Mouse (Mus musculus) monocyte, adult 2 months (primary cell): ENCODE results near the gene Taf15.

Source experiments
- DNase-seq, 2 experiments: peaks; one replicate each; pipeline ENCODE4 v3.0.0; 2022; ENCODE audit warnings: low spot score in 2 of 2, low read depth in 1 of 2

The Taf15 gene

GRCm38 (mm10) chr11:83455608-83456007 is 17.3 kb upstream of the Taf15 start:
- no peak for DNase-seq

GRCm38 (mm10) chr11:83457257-83457656 is 15.6 kb upstream of the Taf15 start:
- DNase-seq: no peak

GRCm38 (mm10) chr11:83457912-83458601 is 14.8 kb upstream of the Taf15 start:
- no peak for DNase-seq

- no peak for DNase-seq
These were observed 11.3 kb upstream of the Taf15 start for GRCm38 (mm10) chr11:83461462-83462027.

GRCm38 (mm10) chr11:83462711-83463244 is 10.1 kb upstream of the Taf15 start, which contains the start of gene Mmp28:
TSS of gene Mmp28 (minus strand) at chr11:83463071.
- no peak for DNase-seq

- no peak for DNase-seq
These were observed 6.9 kb upstream of the Taf15 start for GRCm38 (mm10) chr11:83465976-83466375.

GRCm38 (mm10) chr11:83467120-83467652 is 5.7 kb upstream of the Taf15 start:
- DNase-seq: no peak

GRCm38 (mm10) chr11:83468765-83469164 is 4.1 kb upstream of the Taf15 start:
- no peak for DNase-seq

GRCm38 (mm10) chr11:83471766-83472165 is 1.1 kb upstream of the Taf15 start:
- no peak for DNase-seq

GRCm38 (mm10) chr11:83473235-83474016 is 540 bp downstream of the Taf15 start:
- no peak for DNase-seq

GRCm38 (mm10) chr11:83491488-83491887 is 18.6 kb downstream of the Taf15 start:
- DNase-seq: no peak

- no peak for DNase-seq
These were observed 22.7 kb downstream of the Taf15 start for GRCm38 (mm10) chr11:83495571-83495970.

- DNase-seq: no peak
These were observed 31.4 kb downstream of the Taf15 start for GRCm38 (mm10) chr11:83504308-83504707.

GRCm38 (mm10) chr11:83509521-83509920 is 36.6 kb downstream of the Taf15 start:
- DNase-seq: no peak

GRCm38 (mm10) chr11:83517153-83517552 is 44.3 kb downstream of the Taf15 start:
- DNase-seq: no peak

GRCm38 (mm10) chr11:83518371-83518770 is 45.5 kb downstream of the Taf15 start:
- no peak for DNase-seq

- DNase-seq: no peak
These were observed 49.2 kb downstream of the Taf15 start, which contains the start of gene Heatr9 for GRCm38 (mm10) chr11:83522075-83522474. TSS of gene Heatr9 (minus strand) at chr11:83522175.

GRCm38 (mm10) chr11:83529024-83529423 is 56.1 kb downstream of the Taf15 start:
- no peak for DNase-seq

- DNase-seq: no peak
These were observed 57.5 kb downstream of the Taf15 start, which contains the start of gene Ccl5 for GRCm38 (mm10) chr11:83530360-83530759. TSS of gene Ccl5 (minus strand) at chr11:83530518.

- no peak for DNase-seq
These were observed 60.3 kb downstream of the Taf15 start for GRCm38 (mm10) chr11:83533192-83533591.

- no peak for DNase-seq
These were observed 61.3 kb downstream of the Taf15 start for GRCm38 (mm10) chr11:83534143-83534542.
